8 mouse cellular contexts compared by ENCODE assay signal in the genomic region with DNA sequence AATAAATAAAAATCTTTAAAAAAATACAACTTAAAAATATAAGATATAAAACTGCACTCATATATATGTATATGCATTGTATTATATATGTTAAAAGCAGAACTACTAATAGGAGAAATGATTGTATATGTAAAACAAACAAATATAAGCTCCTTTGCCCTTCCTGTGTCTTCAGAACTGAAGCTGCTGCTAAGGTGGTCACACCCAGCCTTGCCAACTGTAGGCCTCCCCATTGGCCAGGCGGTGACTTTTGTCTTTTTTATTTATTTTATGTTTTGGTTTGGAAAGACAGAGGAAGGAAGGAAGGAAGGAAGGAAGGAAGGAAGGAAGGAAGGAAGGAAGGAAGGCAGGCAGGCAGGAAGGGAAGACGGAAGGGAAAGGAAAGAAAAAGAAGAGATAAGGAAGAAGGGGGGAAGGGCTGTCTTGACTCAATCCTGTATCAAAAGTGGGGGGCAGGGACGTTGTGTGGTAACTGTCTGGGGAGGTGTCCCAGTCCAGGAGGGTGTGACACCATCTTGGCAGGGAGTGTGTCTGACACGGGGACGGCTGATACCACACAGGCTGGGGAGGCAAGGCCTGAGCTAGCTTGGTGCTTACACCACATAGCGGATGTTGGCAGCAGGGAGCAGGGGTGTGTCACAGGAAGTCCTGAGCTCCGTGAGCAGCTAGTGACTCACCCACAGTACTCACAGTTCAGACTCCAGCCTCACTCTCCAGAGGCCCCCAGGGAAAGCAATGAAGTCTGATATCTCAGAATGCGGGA. TPM values are rescaled to one million over a fixed set of nuclear protein-coding genes. Genes with fewer than 3 reads are reported as not detected.
A peak's percentile ranks its signal among the peaks of the same experiment; 100 is the strongest.
DNase-seq lines count a peak whose midpoint lies in the region; ATAC-seq lines count a peak whose summit lies in the region.

No protein-coding gene starts in this region.

- H3K4me2 ChIP-seq in hindbrain, embryonic 15.5 days: no peak overlapping the region
- no peak overlapping the region for H3K4me2 ChIP-seq in hindbrain, embryonic 14.5 days (replicated peaks)
- H3K4me2 ChIP-seq in heart, embryonic 16.5 days (ENCODE audit: low read depth, low read length): peak overlapping the region; percentile 32
- no peak overlapping the region for H3K4me2 ChIP-seq in limb, embryonic 15.5 days
- H3K4me2 ChIP-seq in forebrain, embryonic 13.5 days: no peak overlapping the region

- H3K9ac ChIP-seq in hindbrain, embryonic 15.5 days: no peak overlapping the region
- no peak overlapping the region for H3K9ac ChIP-seq in hindbrain, embryonic 14.5 days
- no peak overlapping the region for H3K9ac ChIP-seq in heart, embryonic 16.5 days (ENCODE audit: low read length)
- no peak overlapping the region for H3K9ac ChIP-seq in limb, embryonic 15.5 days
- H3K9ac ChIP-seq in forebrain, embryonic 13.5 days: no peak overlapping the region

- H3K36me3 ChIP-seq in hindbrain, embryonic 15.5 days: no peaks in the 10 kb centered on the region
- no peaks in the 10 kb centered on the region for H3K36me3 ChIP-seq in hindbrain, embryonic 14.5 days (replicated peaks; ENCODE audit: control insufficient read depth, insufficient read depth)
- H3K36me3 ChIP-seq in heart, embryonic 16.5 days (ENCODE audit: control insufficient read depth, insufficient read depth): no peaks in the 10 kb centered on the region
- H3K36me3 ChIP-seq in limb, embryonic 15.5 days: no peaks in the 10 kb centered on the region
- H3K36me3 ChIP-seq in forebrain, embryonic 13.5 days (ENCODE audit: poor library complexity, severe bottlenecking): no peaks in the 10 kb centered on the region

- no peak overlapping the region for H3K27ac ChIP-seq in hindbrain, embryonic 15.5 days (replicated peaks)
- no peak overlapping the region for H3K27ac ChIP-seq in hindbrain, embryonic 14.5 days
- H3K27ac ChIP-seq in heart, embryonic 16.5 days (ENCODE audit: low read length): peak overlapping the region; percentile 86
- H3K27ac ChIP-seq in limb, embryonic 15.5 days: peak overlapping the region; percentile 2; the same call in 1 of the 2 replicates
- H3K27ac ChIP-seq in forebrain, embryonic 13.5 days: no peak overlapping the region

- H3K4me1 ChIP-seq in hindbrain, embryonic 15.5 days (replicated peaks): no peaks in the 10 kb centered on the region
- no peaks in the 10 kb centered on the region for H3K4me1 ChIP-seq in hindbrain, embryonic 14.5 days (replicated peaks; ENCODE audit: control insufficient read depth, insufficient read depth, low read length)
- H3K4me1 ChIP-seq in heart, embryonic 16.5 days (ENCODE audit: control insufficient read depth, insufficient read depth, low read length): peaks cover 20% of the 10 kb centered on the region
- H3K4me1 ChIP-seq in limb, embryonic 15.5 days: peaks cover 14% of the 10 kb centered on the region
- H3K4me1 ChIP-seq in forebrain, embryonic 13.5 days: no peaks in the 10 kb centered on the region

- ATAC-seq in hindbrain, embryonic 15.5 days (ENCODE audit: low FRiP score, low read depth): peak; percentile 83
- no peak; the same call in 1 of the 2 replicates for ATAC-seq in hindbrain, embryonic 14.5 days (ENCODE audit: low FRiP score)
- ATAC-seq in heart, embryonic 16.5 days (replicated peaks; ENCODE audit: extremely low read depth, insufficient read depth, low FRiP score): peak; percentile 88
- ATAC-seq in limb, embryonic 15.5 days (ENCODE audit: insufficient number of reproducible peaks, low FRiP score, low TSS enrichment, low read depth): peak; percentile 85
- peak; percentile 98 for ATAC-seq in neutrophil, adult 5-6 weeks (ENCODE audit: extremely low read depth, insufficient number of reproducible peaks, low FRiP score, poor library complexity, severe bottlenecking)
- no peak for ATAC-seq in forebrain, embryonic 13.5 days

- no peak overlapping the region for H3K4me3 ChIP-seq in hindbrain, embryonic 15.5 days
- H3K4me3 ChIP-seq in hindbrain, embryonic 14.5 days (replicated peaks; ENCODE audit: low read length): no peak overlapping the region
- no peak overlapping the region for H3K4me3 ChIP-seq in heart, embryonic 16.5 days (ENCODE audit: low read length)
- no peak overlapping the region for H3K4me3 ChIP-seq in limb, embryonic 15.5 days
- H3K4me3 ChIP-seq in forebrain, embryonic 13.5 days: no peak overlapping the region

- no peak for DNase-seq in hindbrain, embryonic 14.5 days (ENCODE audit: low spot score)
- peak; percentile 95 for DNase-seq in c-Kit-positive CD71-positive TER-119-positive erythroid progenitor cells, embryonic 14.5 days (ENCODE audit: low spot score)
- DNase-seq in frontal cortex, postnatal 25 days (ENCODE audit: low spot score in 2 of 2): no peak

- H3K27me3 ChIP-seq in hindbrain, embryonic 15.5 days: no peaks in the 10 kb centered on the region
- no peaks in the 10 kb centered on the region for H3K27me3 ChIP-seq in hindbrain, embryonic 14.5 days (ENCODE audit: control insufficient read depth, insufficient read depth, low read length)
- no peaks in the 10 kb centered on the region for H3K27me3 ChIP-seq in heart, embryonic 16.5 days (ENCODE audit: control insufficient read depth, insufficient read depth, low read length)
- no peaks in the 10 kb centered on the region for H3K27me3 ChIP-seq in limb, embryonic 15.5 days
- no peaks in the 10 kb centered on the region for H3K27me3 ChIP-seq in forebrain, embryonic 13.5 days

- WGBS in hindbrain, embryonic 15.5 days: 74% methylated on average over 8 of the region's 8 CpGs
- WGBS in hindbrain, embryonic 14.5 days: 69% methylated on average over 8 of the region's 8 CpGs
- 20% methylated on average over 8 of the region's 8 CpGs for WGBS in heart, embryonic 16.5 days
- 43% methylated on average over 8 of the region's 8 CpGs for WGBS in limb, embryonic 15.5 days
- 73% methylated on average over 8 of the region's 8 CpGs for WGBS in forebrain, embryonic 13.5 days

- no peaks in the 10 kb centered on the region for H3K9me3 ChIP-seq in hindbrain, embryonic 15.5 days
- H3K9me3 ChIP-seq in hindbrain, embryonic 14.5 days (ENCODE audit: control insufficient read depth, low read length): no peaks in the 10 kb centered on the region
- H3K9me3 ChIP-seq in heart, embryonic 16.5 days (replicated peaks; ENCODE audit: control insufficient read depth, low read length): no peaks in the 10 kb centered on the region
- H3K9me3 ChIP-seq in limb, embryonic 15.5 days: no peaks in the 10 kb centered on the region
- H3K9me3 ChIP-seq in forebrain, embryonic 13.5 days (replicated peaks): no peaks in the 10 kb centered on the region

RNA-seq across cellular contexts. Expression of a gene that starts 13.9 kb away (rescaled TPM):
- 13,458 and 13,965 TPM in 2 replicates for polyA plus RNA-seq in hindbrain, embryonic 15.5 days (2015; fragmentation: Nextera tagmentation; extraction: Ambion mirVana)
- 13,534 and 14,549 TPM in 2 replicates for polyA plus RNA-seq in hindbrain, embryonic 14.5 days (2014; fragmentation: Nextera tagmentation; extraction: Ambion mirVana)
- 5,062 and 5,724 TPM in 2 replicates for polyA plus RNA-seq in heart, embryonic 16.5 days (2015; fragmentation: Nextera tagmentation; extraction: Ambion mirVana)
- 13,307 and 13,671 TPM in 2 replicates for polyA plus RNA-seq in limb, embryonic 15.5 days (2015; fragmentation: Nextera tagmentation; extraction: Ambion mirVana)
- 7,503 and 8,865 TPM in 2 replicates for total RNA-seq in neutrophil, adult 5-6 weeks (2017)
- 15,903 and 18,325 TPM in 2 replicates for polyA plus RNA-seq in forebrain, embryonic 13.5 days (2015; fragmentation: Nextera tagmentation; extraction: Ambion mirVana)

RNA-seq across cellular contexts. Expression of a gene that starts 25.3 kb away (rescaled TPM):
- 30.3 and 33.3 TPM in 2 replicates for polyA plus RNA-seq in hindbrain, embryonic 15.5 days (2015; fragmentation: Nextera tagmentation; extraction: Ambion mirVana)
- polyA plus RNA-seq in hindbrain, embryonic 14.5 days (2014; fragmentation: Nextera tagmentation; extraction: Ambion mirVana): 26.1 TPM in 2 replicates
- 7.5 and 8.3 TPM in 2 replicates for polyA plus RNA-seq in heart, embryonic 16.5 days (2015; fragmentation: Nextera tagmentation; extraction: Ambion mirVana)
- 12.5 and 12.6 TPM in 2 replicates for polyA plus RNA-seq in limb, embryonic 15.5 days (2015; fragmentation: Nextera tagmentation; extraction: Ambion mirVana)
- 5.9 and 8.2 TPM in 2 replicates for total RNA-seq in neutrophil, adult 5-6 weeks (2017)
- polyA plus RNA-seq in forebrain, embryonic 13.5 days (2015; fragmentation: Nextera tagmentation; extraction: Ambion mirVana): 30.7 and 35.1 TPM in 2 replicates

RNA-seq across cellular contexts. Expression of a gene that starts 39.7 kb away (rescaled TPM):
- 488 and 506 TPM in 2 replicates for polyA plus RNA-seq in hindbrain, embryonic 15.5 days (2015; fragmentation: Nextera tagmentation; extraction: Ambion mirVana)
- 459 and 508 TPM in 2 replicates for polyA plus RNA-seq in hindbrain, embryonic 14.5 days (2014; fragmentation: Nextera tagmentation; extraction: Ambion mirVana)
- polyA plus RNA-seq in heart, embryonic 16.5 days (2015; fragmentation: Nextera tagmentation; extraction: Ambion mirVana): 115 and 129 TPM in 2 replicates
- polyA plus RNA-seq in limb, embryonic 15.5 days (2015; fragmentation: Nextera tagmentation; extraction: Ambion mirVana): 308 and 341 TPM in 2 replicates
- total RNA-seq in neutrophil, adult 5-6 weeks (2017): not detected in 2 replicates
- 521 and 522 TPM in 2 replicates for polyA plus RNA-seq in forebrain, embryonic 13.5 days (2015; fragmentation: Nextera tagmentation; extraction: Ambion mirVana)

Comparison
In these comparisons a context has a peak if more than half of its experiments do, and no peak if none do; other contexts are left out.
1. ATAC-seq: peak in hindbrain, embryonic 15.5 days (single experiment), heart, embryonic 16.5 days (single experiment), limb, embryonic 15.5 days (single experiment) and neutrophil, adult 5-6 weeks (single experiment); none in hindbrain, embryonic 14.5 days (single experiment) and forebrain, embryonic 13.5 days (single experiment).
2. H3K27ac ChIP-seq: peak in heart, embryonic 16.5 days (single experiment) and limb, embryonic 15.5 days (single experiment); none in hindbrain, embryonic 15.5 days (single experiment), hindbrain, embryonic 14.5 days (single experiment) and forebrain, embryonic 13.5 days (single experiment).